Mouse (Mus musculus): ENCODE data around the gene Dcp1a. TPM values are rescaled to one million over a fixed set of nuclear protein-coding genes. Genes with fewer than 3 reads are reported as not detected.
"Not testable (repeated sequence)": the region's sequence is repeated elsewhere in the genome, so short reads cannot be mapped to it uniquely, and the experiment has no call there.

Gene Dcp1a
- polyA plus RNA-seq, 1 experiment from 2014 or later: 23.2 TPM

DNA sequence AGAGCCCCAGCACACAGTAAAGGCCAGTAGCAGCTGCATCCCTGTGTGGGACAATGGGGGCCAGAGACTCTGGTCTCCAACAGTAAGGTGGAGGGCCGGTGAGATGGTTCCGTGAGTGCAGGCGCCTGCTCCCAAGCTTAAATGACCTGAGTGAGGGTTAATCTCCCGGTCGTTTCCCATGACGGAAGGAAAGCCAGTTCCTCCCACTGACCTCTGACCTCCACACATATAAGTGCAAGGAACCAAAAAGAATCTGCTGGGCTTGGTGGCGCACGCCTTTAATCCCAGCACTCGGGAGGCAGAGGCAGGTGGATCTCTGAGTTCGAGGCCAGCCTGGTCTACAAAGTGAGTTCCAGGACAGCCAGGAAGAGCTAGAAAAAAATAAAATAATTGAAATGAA lies 49.1 kb downstream of the Dcp1a start:
- no peaks in the 10 kb centered on the region for H3K27me3 ChIP-seq
- no peak overlapping the region for H3K27ac ChIP-seq
- no peak overlapping the region for H3K4me3 ChIP-seq (replicated peaks)
- peaks cover 49% of the 10 kb centered on the region for H3K36me3 ChIP-seq
- H3K9ac ChIP-seq (replicated peaks): no peak overlapping the region
- H3K4me1 ChIP-seq (replicated peaks): peaks cover 11% of the 10 kb centered on the region; the same call in 1 of the 2 replicates
- no peaks in the 10 kb centered on the region for H3K9me3 ChIP-seq
- ATAC-seq: no peak
- 87% methylated on average over 10 of the region's 10 CpGs for WGBS
- no peak overlapping the region for H3K4me2 ChIP-seq (replicated peaks)

DNA sequence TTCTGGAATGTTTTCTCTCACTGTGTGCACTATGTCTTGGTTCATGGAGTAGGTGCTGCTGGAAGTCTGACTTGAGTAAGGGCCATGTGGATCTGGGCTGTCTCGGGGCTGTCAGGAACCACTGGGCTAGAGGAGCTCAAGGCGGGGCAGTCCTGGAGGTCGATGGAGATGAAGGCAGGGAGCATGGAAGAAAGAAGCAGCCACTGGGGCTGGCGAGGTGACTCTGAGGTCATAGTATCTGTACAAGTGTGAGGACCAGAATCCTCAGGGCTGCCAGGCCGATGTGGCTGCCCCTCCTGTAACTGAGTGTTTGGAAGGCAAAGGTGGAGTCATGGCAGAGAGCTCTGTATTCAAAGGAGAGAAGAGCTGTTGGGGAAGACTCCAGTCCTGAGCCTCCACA lies 49.6 kb downstream of the Dcp1a start:
- peaks cover 43% of the 10 kb centered on the region for H3K36me3 ChIP-seq
- H3K4me3 ChIP-seq (replicated peaks): no peak overlapping the region
- H3K9ac ChIP-seq (replicated peaks): no peak overlapping the region
- H3K27ac ChIP-seq: no peak overlapping the region
- H3K4me1 ChIP-seq (replicated peaks): peaks cover 11% of the 10 kb centered on the region; the same call in 1 of the 2 replicates
- H3K4me2 ChIP-seq (replicated peaks): no peak overlapping the region
- no peaks in the 10 kb centered on the region for H3K9me3 ChIP-seq
- no peaks in the 10 kb centered on the region for H3K27me3 ChIP-seq
- WGBS: 87% methylated on average over 5 of the region's 5 CpGs
- no peak for ATAC-seq

DNA sequence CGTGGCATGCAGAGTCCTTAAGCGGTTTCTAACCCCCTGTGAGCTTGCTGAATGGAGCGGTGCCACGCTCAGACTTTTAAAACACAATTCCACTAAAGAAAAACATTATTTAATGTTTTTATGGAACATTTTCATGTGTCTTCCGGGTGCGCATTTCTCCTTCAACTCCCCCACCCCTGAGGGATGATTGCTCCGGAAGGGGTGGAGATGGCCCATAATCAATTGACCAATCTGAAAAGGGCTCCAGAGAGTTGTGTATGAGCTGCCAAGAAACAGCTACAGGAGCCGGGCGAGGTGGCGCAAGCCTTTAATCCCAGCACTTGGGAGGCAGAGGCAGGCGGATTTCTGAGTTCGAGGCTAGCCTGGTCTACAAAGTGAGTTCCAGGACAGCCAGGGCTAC lies 50.1 kb downstream of the Dcp1a start:
- H3K4me2 ChIP-seq (replicated peaks): no peak overlapping the region
- 93% methylated on average over 12 of the region's 12 CpGs for WGBS
- no peaks in the 10 kb centered on the region for H3K27me3 ChIP-seq
- ATAC-seq: no peak
- peaks cover 11% of the 10 kb centered on the region; the same call in 1 of the 2 replicates for H3K4me1 ChIP-seq (replicated peaks)
- H3K27ac ChIP-seq: no peak overlapping the region
- no peak overlapping the region for H3K4me3 ChIP-seq (replicated peaks)
- peaks cover 41% of the 10 kb centered on the region for H3K36me3 ChIP-seq
- H3K9me3 ChIP-seq: no peaks in the 10 kb centered on the region
- H3K9ac ChIP-seq (replicated peaks): no peak overlapping the region

DNA sequence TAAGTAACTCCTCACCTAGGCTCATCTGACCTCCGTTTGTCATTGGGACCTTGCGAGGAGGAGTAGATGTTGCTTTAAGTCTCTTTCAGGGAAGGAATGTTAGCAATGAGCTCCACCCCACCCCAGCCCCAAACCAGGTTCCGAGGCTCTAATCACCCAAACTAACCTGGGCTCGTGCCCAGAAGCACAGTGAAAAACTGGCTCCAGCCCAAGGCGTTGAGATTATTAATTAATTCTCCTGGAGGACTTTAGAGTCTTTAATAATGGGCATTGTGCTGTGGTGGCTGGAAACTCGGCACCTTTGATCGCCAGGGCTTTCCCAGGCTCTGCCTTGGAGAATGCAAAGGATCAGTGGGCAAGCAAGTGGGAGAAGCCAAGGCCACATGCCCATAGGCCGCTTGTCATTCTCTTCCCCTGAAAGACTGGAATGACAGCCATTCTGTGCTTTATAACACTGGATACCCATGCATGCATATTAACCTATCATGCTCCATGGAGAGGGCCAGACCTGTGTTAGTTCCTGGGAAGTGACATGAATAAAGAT lies 51.5 kb downstream of the Dcp1a start:
- 64% methylated on average over 8 of the region's 8 CpGs for WGBS
- no peak overlapping the region for H3K4me2 ChIP-seq (replicated peaks)
- peaks cover 11% of the 10 kb centered on the region; the same call in 1 of the 2 replicates for H3K4me1 ChIP-seq (replicated peaks)
- H3K9me3 ChIP-seq: no peaks in the 10 kb centered on the region
- peak; percentile 66 for ATAC-seq
- H3K4me3 ChIP-seq (replicated peaks): no peak overlapping the region
- H3K9ac ChIP-seq (replicated peaks): no peak overlapping the region
- 0 out of 2 replicates have a peak overlapping the region, but pooled peaks have one; percentile 30 for H3K27ac ChIP-seq
- peaks cover 29% of the 10 kb centered on the region for H3K36me3 ChIP-seq
- no peaks in the 10 kb centered on the region for H3K27me3 ChIP-seq

DNA sequence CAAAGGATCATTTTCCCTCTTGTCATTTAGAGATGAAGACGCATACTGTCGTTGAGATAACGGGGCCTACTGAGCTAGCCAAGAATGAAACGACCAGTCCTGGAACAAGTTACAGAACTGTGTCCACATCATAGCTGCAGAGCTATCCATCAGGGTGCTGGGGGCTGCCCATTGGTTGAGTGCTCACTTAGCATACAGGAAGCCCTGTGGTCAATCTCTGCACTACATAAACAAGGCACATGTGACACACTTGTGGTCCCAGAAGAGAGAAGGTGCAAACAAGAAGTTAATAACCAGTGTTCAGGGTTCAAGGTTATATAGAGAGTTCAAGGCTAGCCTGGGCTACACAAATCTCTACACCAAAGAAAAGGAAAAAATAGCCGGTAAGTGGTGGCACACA lies 52.1 kb downstream of the Dcp1a start:
- 78% methylated on average over 5 of the region's 5 CpGs for WGBS
- H3K4me1 ChIP-seq (replicated peaks): peaks cover 11% of the 10 kb centered on the region; the same call in 1 of the 2 replicates
- ATAC-seq: peak; percentile 43; the same call in 1 of the 2 replicates
- H3K27me3 ChIP-seq: no peaks in the 10 kb centered on the region
- no peak overlapping the region for H3K4me2 ChIP-seq (replicated peaks)
- H3K27ac ChIP-seq: no peak overlapping the region
- H3K9ac ChIP-seq (replicated peaks): no peak overlapping the region
- no peaks in the 10 kb centered on the region for H3K9me3 ChIP-seq
- H3K36me3 ChIP-seq: peaks cover 23% of the 10 kb centered on the region
- H3K4me3 ChIP-seq (replicated peaks): no peak overlapping the region

DNA sequence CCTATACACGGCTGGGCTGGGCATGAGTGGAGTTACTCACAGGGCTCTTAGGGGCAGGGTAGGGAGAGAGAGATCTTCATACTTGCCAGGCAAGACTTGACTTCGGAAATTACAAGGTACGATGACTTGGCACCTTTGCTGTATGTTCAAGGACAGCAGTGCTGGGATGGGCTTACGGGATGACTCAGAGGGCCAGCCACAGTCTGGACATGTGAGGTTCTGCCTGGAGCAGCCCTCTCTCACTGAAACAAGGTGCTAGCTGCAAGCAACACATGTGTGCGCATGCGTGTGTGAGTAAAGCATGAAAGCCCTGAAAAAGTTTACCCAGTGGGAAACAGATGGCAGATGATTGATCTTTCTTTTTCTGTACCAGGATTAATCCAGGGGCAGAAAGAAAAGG lies 52.6 kb downstream of the Dcp1a start:
- Histone ChIP-seq H3K9ac (replicated peaks) (no peak overlapping the region), H3K9me3 (no peaks in the 10 kb centered on the region), H3K27me3 (no peaks in the 10 kb centered on the region), H3K27ac (no peak overlapping the region), H3K4me1 (replicated peaks) (peaks cover 11% of the 10 kb centered on the region; the same call in 1 of the 2 replicates), H3K4me2 (replicated peaks) (no peak overlapping the region), H3K4me3 (replicated peaks) (no peak overlapping the region), H3K36me3 (peaks cover 20% of the 10 kb centered on the region)
- no peak for ATAC-seq
- WGBS: 97% methylated on average over 6 of the region's 6 CpGs

DNA sequence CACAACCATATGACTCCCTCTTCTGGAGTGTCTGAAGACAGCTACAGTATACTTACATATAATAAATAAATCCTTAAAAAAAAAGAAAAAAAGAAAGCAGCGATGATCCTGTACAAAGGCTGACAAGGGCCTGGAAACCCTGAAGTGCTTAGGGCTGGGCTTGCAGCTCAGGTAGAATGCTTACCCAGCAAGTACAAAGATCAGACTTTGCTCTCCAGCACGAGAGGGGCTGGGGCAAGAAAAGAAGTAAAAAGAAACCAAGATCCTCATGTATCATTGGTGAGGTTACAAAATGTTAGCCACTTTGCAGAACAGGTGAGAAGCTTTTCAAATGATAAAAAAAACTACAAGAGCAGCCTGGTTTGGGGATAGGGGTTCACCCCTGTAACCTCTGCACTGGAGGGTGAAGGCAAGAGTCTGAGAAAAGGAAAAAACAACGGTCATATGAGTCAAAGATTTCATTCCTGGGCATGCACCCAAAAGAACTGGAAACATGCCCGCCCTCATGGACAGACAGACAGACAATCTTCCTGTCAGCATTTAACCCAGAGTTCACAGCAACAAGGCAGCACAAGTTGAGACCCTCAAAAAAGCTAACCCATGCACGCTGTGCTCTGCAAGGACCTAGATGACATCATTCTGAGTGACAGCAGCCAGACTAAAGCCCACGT lies 54.6 kb downstream of the Dcp1a start:
- no peak overlapping the region for H3K27ac ChIP-seq
- H3K4me1 ChIP-seq (replicated peaks): peaks cover 11% of the 10 kb centered on the region; the same call in 1 of the 2 replicates
- 90% methylated on average over 6 of the region's 6 CpGs for WGBS
- H3K4me2 ChIP-seq (replicated peaks): no peak overlapping the region
- no peak overlapping the region for H3K9ac ChIP-seq (replicated peaks)
- no peaks in the 10 kb centered on the region for H3K27me3 ChIP-seq
- H3K4me3 ChIP-seq (replicated peaks): no peak overlapping the region
- H3K36me3 ChIP-seq: peaks cover 6% of the 10 kb centered on the region; the same call in 1 of the 2 replicates
- H3K9me3 ChIP-seq: no peaks in the 10 kb centered on the region
- ATAC-seq: no peak

DNA sequence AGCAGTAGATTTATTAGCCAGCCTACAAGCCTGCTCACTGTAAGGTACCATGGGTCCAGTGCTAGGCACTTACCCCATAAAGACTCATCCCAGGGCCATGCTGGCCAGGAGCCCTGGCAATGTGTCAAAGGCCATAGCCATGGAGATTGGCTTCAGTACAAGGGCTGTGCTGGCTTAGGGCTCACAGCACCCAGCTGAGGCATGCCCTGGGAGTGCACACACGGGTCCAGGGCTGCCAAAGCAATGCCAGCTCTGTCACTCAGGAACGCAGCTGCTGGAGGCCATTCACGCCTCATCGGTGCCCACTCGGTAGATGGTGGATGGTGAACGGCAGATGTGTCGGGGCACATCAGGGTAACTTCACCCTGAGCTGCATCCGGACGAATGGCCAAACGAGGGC lies 62.2 kb downstream of the Dcp1a start:
- H3K27me3 ChIP-seq: no peaks in the 10 kb centered on the region
- H3K4me3 ChIP-seq (replicated peaks): no peak overlapping the region
- 81% methylated on average over 10 of the region's 10 CpGs for WGBS
- no peaks in the 10 kb centered on the region for H3K36me3 ChIP-seq
- H3K27ac ChIP-seq: peak overlapping the region; percentile 30; the same call in 1 of the 2 replicates
- H3K4me1 ChIP-seq (replicated peaks): no peaks in the 10 kb centered on the region
- H3K9ac ChIP-seq (replicated peaks): no peak overlapping the region
- no peak for ATAC-seq
- H3K9me3 ChIP-seq: no peaks in the 10 kb centered on the region
- H3K4me2 ChIP-seq (replicated peaks): no peak overlapping the region

DNA sequence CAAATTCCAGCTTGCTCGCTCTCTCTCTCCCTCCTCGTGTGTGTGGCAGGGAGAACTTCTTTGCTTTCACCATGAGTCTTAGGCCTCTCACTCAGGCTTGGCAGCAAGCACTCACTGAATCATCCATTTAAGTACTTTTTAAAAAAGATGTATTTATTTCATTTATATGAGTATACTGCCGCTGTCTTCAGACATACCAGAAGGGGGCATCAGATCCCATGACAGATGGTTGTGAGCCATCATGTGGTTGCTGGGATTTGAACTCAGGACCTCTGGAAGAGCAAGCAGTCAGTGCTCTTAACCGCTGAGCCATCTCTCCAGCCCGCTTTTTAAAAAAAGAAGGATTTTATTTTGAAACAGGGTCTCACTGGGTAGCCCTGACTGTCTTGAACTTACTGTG lies 64.0 kb downstream of the Dcp1a start:
- 91% methylated on average over 5 of the region's 5 CpGs for WGBS
- not testable (repeated sequence) for H3K27me3 ChIP-seq; H3K9me3 ChIP-seq; H3K4me1 ChIP-seq (replicated peaks); H3K9ac ChIP-seq (replicated peaks); H3K27ac ChIP-seq; H3K4me3 ChIP-seq (replicated peaks); H3K36me3 ChIP-seq; H3K4me2 ChIP-seq (replicated peaks); ATAC-seq

DNA sequence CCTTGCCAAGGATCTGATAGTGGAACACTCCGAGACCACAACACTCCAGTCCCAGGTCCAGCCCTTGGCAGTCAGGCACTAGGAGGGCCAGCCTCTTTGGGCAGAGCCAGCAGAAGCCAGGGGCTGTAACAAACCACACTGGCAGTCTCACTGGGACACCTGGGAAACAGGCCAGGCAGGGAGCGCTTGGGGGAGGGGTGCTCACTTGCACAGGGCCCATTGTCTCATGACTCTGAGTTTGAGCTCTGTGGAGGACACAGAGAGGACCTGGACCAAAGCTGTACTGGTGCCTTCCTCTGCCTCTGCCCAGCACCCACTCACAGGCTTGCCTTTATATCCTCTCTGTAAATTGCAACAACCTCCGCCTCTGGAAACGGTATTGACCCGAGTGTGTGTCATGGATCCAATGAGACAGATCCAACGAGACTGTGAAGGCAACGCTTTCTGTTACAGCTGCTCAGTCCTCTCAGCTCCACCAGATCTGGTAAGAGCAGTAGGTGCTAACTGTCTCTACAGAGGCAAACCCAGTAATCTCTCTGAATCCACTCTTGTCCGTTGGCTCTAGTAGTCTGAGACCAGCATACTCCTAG lies 68.9 kb downstream of the Dcp1a start, which contains the start of gene Tkt:
Gene Tkt (plus strand): TSS at position 229 of the 590 bp plus-strand sequence.
- Histone ChIP-seq H3K4me1 (replicated peaks) (peaks cover 34% of the 10 kb centered on the region), H3K27me3 (no peaks in the 10 kb centered on the region), H3K9me3 (no peaks in the 10 kb centered on the region), H3K4me3 (replicated peaks) (peak within 1 kb of the TSS; percentile 71), H3K9ac (replicated peaks) (peak within 1 kb of the TSS; percentile 92), H3K27ac (peak within 1 kb of the TSS; percentile 93), H3K36me3 (no peaks in the 10 kb centered on the region), H3K4me2 (replicated peaks) (peak within 1 kb of the TSS; percentile 92)
- WGBS: 29% methylated on average over 8 of the region's 8 CpGs
- ATAC-seq: peak; percentile 22

DNA sequence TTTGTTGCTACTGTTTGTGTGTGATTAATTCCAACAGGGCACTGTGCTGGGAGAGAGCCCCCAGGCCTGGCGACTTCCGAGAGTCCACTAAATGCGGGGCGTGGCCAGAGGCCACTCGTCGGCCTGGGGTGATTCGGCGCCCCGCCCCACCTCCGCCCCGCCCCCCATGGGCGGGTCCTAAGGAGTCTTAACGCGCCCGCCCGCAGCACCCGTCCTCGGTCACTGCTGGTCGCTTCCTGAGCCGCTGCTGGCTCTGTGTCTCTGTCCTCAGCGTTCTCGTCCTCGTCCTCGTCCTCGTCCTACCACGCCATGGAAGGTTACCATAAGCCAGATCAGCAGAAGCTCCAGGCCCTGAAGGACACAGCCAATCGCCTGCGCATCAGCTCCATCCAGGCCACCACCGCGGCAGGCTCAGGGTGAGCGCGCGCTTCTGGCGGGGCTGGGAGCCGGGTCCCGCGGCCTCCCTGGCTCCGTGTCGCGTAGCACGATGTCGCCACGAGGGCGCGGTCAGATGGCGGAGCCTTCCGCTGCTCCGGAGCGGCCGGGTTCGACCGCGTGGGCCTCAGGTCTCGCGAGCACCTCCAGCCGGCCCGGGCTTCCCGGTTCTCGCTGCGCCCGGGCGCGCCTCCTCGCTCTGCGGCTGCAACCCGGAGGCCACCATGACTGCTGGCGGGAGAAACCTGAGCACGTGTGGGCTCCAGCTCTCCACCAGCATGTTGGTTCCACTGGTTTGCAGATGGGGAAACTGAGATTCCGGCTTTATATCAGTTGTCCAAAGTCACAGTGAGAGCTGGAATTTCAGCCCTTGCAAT lies 69.8 kb downstream of the Dcp1a start:
- Histone ChIP-seq H3K9ac (replicated peaks) (peak overlapping the region; percentile 92), H3K27me3 (no peaks in the 10 kb centered on the region), H3K27ac (peak overlapping the region; percentile 93), H3K4me1 (replicated peaks) (peaks cover 34% of the 10 kb centered on the region), H3K9me3 (no peaks in the 10 kb centered on the region), H3K4me2 (replicated peaks) (peak overlapping the region; percentile 92), H3K36me3 (no peaks in the 10 kb centered on the region; the same call in 1 of the 2 replicates), H3K4me3 (replicated peaks) (peak overlapping the region; percentile 71)
- WGBS: under 1% methylated on average over 68 of the region's 69 CpGs
- ATAC-seq: peak; percentile 95
